Mouse (Mus musculus): Measurements from ENCODE around the gene Olfr1412.

DNA sequence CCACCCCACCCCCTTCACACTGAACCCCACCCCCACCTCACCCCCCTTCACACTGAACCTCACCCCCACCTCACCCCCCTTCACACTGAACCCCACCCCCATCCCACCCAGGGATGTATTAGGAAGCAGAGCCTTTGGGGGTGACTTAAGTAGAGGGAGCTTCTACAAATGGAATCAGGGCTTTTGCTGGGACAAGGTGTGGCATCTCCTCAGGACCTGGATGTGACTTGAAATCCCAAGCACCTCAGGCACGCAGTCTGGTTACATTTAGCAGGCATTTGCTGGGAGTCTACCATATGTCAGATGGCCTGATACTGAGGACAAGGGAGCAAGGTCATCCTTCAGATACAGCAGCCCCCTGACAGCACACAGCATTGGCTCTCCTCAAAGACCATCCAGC is 49.0 kb downstream of the Olfr1412 start:
- TF ChIP-seq POLR2A (IDR thresholded peaks at IDR 0.05; ENCODE audit: low read depth, low read length) = no peak
- TF ChIP-seq CTCF (IDR thresholded peaks at IDR 0.05; ENCODE audit: extremely low read depth, insufficient read length, insufficient replicate concordance, low read depth, low read length) = no peak
